Mouse (Mus musculus): ENCODE measurements around the gene Sympk. TPM values are rescaled to one million over a fixed set of nuclear protein-coding genes. Genes with fewer than 3 reads are reported as not detected.

Gene Sympk
- polyA plus RNA-seq, 1 experiment, result 22.6 TPM

DNA sequence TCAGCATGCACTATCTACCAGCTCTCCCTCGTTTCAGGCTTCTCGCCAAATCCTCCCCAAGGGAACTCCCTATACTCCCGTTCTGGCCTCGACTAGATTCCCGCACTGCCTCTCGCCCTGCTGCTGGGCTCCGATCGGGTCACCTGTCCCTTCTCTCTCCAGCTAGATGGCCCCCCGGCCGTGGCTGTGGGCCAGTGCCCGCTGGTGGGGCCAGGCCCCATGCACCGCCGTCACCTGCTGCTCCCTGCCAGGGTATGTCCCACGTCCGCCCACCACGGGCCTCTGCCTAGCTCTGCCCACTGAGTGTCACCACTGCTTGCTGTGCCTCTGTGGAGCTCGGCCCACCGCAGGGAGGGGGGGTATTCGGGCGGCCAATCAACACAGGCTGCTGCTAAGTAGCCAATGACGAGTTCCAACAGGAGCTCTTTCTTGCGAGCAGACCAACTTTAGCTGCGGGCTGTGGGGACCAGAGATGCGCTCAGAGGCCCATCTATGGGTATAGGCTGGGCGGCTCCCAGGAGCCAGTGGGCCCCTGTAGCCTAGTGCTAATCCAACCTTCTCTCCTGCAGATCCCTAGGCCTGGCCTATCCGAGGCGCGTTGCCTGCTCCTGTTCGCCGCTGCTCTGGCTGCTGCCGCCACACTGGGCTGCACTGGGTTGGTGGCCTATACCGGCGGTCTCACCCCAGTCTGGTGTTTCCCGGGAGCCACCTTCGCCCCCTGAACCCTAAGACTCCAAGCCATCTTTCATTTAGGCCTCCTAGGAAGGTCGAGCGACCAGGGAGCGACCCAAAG lies 68.4 kb downstream of the Sympk start:
- Histone ChIP-seq H3K27me3 (ENCODE audit: control insufficient read depth) (peaks cover 52% of the 10 kb centered on the region), H3K4me3 (replicated peaks) (peak overlapping the region; percentile 74), H3K4me1 (ENCODE audit: control insufficient read depth) (peaks cover 69% of the 10 kb centered on the region), H3K9me3 (ENCODE audit: control insufficient read depth, low read length) (no peaks in the 10 kb centered on the region), H3K36me3 (ENCODE audit: control insufficient read depth) (peaks cover 11% of the 10 kb centered on the region)
- TF ChIP-seq TAL1 (IDR thresholded peaks at IDR 0.05; ENCODE audit: low read length), result no peak
- TF ChIP-seq GATA1 (IDR thresholded peaks at IDR 0.05; ENCODE audit: low read length), result no peak

DNA sequence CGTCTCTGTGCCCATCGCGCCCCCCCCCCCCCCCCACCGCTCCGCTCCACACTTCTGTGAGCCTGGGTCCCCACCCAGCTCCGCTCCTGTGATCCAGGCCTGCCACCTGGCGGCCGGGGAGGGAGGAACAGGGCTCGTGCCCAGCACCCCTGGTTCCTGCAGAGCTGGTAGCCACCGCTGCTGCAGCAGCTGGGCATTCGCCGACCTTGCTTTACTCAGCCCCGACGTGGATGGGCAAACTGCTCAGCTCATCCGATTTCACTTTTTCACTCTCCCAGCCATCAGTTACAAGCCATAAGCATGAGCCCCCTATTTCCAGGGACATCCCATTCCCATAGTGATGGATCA lies 69.0 kb downstream of the Sympk start:
- no peak for TF ChIP-seq TAL1 (IDR thresholded peaks at IDR 0.05; ENCODE audit: low read length)
- TF ChIP-seq GATA1 (IDR thresholded peaks at IDR 0.05; ENCODE audit: low read length), result no peak
- H3K36me3 ChIP-seq (ENCODE audit: control insufficient read depth), result peaks cover 6% of the 10 kb centered on the region
- H3K4me1 ChIP-seq (ENCODE audit: control insufficient read depth), result peaks cover 66% of the 10 kb centered on the region
- peak overlapping the region; percentile 74 for H3K4me3 ChIP-seq (replicated peaks)
- peaks cover 57% of the 10 kb centered on the region for H3K27me3 ChIP-seq (ENCODE audit: control insufficient read depth)
- H3K9me3 ChIP-seq (ENCODE audit: control insufficient read depth, low read length), result no peaks in the 10 kb centered on the region

DNA sequence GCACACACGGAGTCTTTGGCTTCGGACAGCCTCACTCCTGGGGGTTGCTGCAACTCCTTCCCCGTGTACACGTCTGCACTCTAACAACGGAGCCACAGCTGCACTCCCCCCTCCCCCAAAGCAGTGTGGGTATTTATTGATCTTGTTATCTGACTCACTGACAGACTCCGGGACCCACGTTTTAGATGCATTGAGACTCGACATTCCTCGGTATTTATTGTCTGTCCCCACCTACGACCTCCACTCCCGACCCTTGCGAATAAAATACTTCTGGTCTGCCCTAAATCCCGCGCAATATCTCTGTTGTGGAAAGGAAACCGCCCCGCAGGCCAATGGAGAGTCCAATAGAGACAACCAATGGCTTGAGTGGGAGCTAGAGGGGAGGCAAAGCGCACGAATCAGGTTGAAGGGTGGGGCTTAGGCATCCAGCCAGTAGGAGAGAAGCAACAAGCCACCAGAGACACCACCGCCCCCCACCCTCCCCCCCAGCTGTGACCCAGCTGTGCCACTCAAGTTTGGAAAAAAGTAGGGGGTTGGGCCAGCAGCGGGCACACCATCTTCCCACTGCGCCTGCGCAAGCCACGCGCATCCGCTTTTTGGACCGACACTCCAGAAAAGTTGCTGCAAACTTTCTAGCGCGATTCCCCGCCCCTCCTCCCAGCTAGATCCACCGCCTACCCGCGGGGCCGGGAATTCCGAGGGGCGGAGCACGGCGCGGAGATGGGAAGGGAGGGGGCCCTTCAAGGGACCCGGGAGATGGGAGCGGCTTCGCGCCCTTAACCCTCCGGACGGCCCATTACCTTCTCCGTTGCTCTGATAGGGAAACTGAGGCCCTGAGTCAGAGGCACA lies 69.6 kb downstream of the Sympk start:
- no peak for TF ChIP-seq TAL1 (IDR thresholded peaks at IDR 0.05; ENCODE audit: low read length)
- no peak for TF ChIP-seq GATA1 (IDR thresholded peaks at IDR 0.05; ENCODE audit: low read length)
- Histone ChIP-seq H3K4me1 (ENCODE audit: control insufficient read depth) (peaks cover 60% of the 10 kb centered on the region), H3K36me3 (ENCODE audit: control insufficient read depth) (peaks cover 5% of the 10 kb centered on the region), H3K4me3 (replicated peaks) (peak overlapping the region; percentile 74), H3K9me3 (ENCODE audit: control insufficient read depth, low read length) (no peaks in the 10 kb centered on the region), H3K27me3 (ENCODE audit: control insufficient read depth) (peaks cover 58% of the 10 kb centered on the region)

DNA sequence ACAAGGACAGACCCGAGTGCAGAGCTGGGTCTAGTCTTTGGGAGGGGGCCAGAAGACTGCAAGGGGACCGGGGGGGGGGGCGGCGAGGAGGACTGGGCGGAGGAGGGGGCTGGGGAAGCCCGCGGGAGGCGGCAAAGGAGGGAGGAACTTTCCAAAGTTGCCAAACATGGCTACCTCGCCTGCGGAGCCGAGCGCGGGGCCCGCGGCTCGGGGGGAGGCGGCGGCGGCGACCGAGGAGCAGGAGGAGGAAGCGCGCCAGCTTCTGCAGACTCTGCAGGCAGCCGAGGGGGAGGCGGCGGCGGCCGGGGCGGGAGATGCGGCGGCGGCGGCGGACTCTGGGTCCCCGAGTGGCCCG lies 70.3 kb downstream of the Sympk start, which contains the start of gene Six5:
Gene Six5 (plus strand): TSS at position 124 of the 355 bp plus-strand sequence.
- Histone ChIP-seq H3K9me3 (ENCODE audit: control insufficient read depth, low read length) (no peaks in the 10 kb centered on the region), H3K4me1 (ENCODE audit: control insufficient read depth) (peaks cover 58% of the 10 kb centered on the region), H3K36me3 (ENCODE audit: control insufficient read depth) (peaks cover 5% of the 10 kb centered on the region), H3K27me3 (ENCODE audit: control insufficient read depth) (peaks cover 61% of the 10 kb centered on the region), H3K4me3 (replicated peaks) (peak within 1 kb of the TSS; percentile 74)
- no peak for TF ChIP-seq TAL1 (IDR thresholded peaks at IDR 0.05; ENCODE audit: low read length)
- no peak for TF ChIP-seq GATA1 (IDR thresholded peaks at IDR 0.05; ENCODE audit: low read length)

DNA sequence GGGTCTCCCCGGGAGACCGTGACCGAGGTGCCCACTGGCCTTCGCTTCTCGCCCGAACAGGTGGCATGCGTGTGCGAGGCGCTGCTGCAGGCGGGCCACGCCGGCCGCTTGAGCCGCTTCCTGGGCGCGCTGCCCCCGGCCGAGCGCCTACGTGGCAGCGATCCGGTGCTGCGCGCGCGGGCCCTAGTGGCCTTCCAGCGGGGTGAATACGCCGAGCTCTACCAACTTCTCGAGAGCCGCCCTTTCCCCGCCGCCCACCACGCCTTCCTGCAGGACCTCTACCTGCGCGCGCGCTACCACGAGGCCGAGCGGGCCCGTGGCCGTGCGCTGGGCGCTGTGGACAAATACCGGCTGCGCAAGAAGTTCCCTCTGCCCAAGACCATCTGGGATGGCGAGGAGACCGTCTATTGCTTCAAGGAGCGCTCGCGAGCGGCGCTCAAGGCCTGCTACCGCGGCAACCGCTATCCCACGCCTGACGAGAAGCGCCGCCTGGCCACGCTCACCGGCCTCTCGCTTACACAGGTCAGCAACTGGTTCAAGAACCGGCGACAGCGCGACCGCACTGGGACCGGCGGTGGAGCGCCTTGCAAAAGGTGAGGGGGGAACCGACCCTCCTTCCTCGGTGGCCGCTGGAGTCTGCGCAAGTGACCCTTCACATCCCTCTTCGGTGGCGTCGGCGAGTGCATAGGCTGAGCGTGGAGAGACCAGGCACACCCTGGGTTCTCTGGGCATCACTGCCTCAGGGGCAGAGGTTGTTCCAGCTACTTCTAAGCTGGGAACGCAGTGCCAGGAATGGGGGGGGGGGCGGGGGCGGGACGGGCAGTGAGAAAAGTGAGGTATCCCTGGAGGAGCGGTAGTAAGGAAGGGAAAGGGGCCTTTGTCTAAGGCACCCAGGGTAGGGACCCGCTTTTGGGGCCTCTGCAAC lies 70.9 kb downstream of the Sympk start:
- H3K9me3 ChIP-seq (ENCODE audit: control insufficient read depth, low read length), result no peaks in the 10 kb centered on the region
- peak overlapping the region; percentile 74 for H3K4me3 ChIP-seq (replicated peaks)
- H3K4me1 ChIP-seq (ENCODE audit: control insufficient read depth), result peaks cover 58% of the 10 kb centered on the region
- TF ChIP-seq TAL1 (IDR thresholded peaks at IDR 0.05; ENCODE audit: low read length) (no peak), GATA1 (IDR thresholded peaks at IDR 0.05; ENCODE audit: low read length) (no peak)
- peaks cover 5% of the 10 kb centered on the region for H3K36me3 ChIP-seq (ENCODE audit: control insufficient read depth)
- peaks cover 61% of the 10 kb centered on the region for H3K27me3 ChIP-seq (ENCODE audit: control insufficient read depth)

DNA sequence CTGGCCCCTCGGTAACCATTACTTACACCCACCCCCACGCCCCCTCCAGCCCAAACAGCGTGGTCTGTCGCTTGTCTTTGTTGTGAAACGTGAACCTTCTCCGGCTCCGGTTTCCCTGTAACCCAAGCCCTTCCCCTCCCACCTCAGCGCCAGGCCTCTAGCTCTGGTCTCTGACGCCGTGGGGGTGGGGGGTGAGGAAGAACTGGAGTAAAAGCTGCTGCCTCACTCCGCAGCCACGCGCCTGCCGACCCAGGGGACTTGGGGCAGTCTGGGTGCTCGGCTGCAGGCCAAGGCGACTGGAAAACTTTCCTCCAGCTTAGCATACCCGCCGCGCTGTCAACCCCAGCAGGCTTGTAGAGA lies 71.6 kb downstream of the Sympk start:
- Histone ChIP-seq H3K4me1 (ENCODE audit: control insufficient read depth) (peaks cover 58% of the 10 kb centered on the region), H3K36me3 (ENCODE audit: control insufficient read depth) (peaks cover 3% of the 10 kb centered on the region), H3K4me3 (replicated peaks) (peak overlapping the region; percentile 74), H3K27me3 (ENCODE audit: control insufficient read depth) (peaks cover 61% of the 10 kb centered on the region), H3K9me3 (ENCODE audit: control insufficient read depth, low read length) (no peaks in the 10 kb centered on the region)
- TF ChIP-seq GATA1 (IDR thresholded peaks at IDR 0.05; ENCODE audit: low read length) (no peak), TAL1 (IDR thresholded peaks at IDR 0.05; ENCODE audit: low read length) (no peak)

DNA sequence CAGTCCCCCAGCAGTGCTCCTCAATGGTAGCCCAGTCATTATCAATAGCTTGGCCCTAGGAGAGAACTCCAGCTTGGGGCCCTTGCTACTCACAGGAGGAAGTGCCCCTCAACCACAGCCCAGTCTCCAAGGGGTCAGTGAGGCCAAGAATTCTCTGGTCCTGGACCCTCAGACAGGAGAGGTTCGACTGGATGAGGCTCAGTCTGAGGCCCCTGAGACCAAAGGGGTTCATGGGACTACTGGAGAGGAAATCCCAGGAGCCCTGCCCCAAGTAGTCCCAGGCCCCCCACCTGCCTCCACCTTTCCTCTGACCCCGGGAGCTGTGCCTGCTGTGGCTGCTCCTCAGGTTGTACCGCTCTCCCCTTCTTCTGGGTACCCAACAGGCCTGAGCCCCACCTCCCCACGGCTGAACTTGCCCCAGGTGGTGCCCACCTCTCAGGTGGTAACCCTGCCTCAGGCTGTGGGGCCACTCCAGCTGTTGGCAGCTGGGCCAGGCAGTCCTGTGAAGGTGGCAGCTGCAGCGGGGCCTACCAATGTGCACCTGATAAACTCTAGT lies 72.3 kb downstream of the Sympk start:
- H3K27me3 ChIP-seq (ENCODE audit: control insufficient read depth), result peaks cover 57% of the 10 kb centered on the region
- H3K9me3 ChIP-seq (ENCODE audit: control insufficient read depth, low read length), result no peaks in the 10 kb centered on the region
- peaks cover 58% of the 10 kb centered on the region for H3K4me1 ChIP-seq (ENCODE audit: control insufficient read depth)
- no peak overlapping the region for H3K4me3 ChIP-seq (replicated peaks)
- H3K36me3 ChIP-seq (ENCODE audit: control insufficient read depth), result peaks cover 3% of the 10 kb centered on the region; the same call in 1 of the 2 replicates
- TF ChIP-seq GATA1 (IDR thresholded peaks at IDR 0.05; ENCODE audit: low read length) (no peak), TAL1 (IDR thresholded peaks at IDR 0.05; ENCODE audit: low read length) (no peak)

DNA sequence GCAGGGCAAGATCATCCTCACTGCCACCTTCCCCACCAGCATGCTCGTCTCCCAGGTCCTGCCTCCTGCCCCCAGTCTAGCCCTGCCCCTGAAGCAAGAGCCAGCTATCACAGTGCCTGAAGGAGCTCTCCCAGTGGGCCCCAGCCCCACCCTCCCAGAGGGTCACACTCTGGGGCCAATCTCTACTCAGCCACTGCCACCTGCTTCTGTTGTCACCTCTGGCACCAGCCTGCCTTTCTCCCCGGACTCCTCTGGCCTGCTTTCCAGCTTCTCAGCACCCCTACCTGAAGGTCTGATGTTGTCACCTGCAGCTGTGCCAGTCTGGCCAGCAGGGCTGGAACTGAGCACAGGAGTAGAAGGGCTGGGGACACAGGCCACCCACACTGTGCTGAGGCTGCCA lies 73.0 kb downstream of the Sympk start:
- H3K9me3 ChIP-seq (ENCODE audit: control insufficient read depth, low read length), result no peaks in the 10 kb centered on the region
- H3K27me3 ChIP-seq (ENCODE audit: control insufficient read depth), result peaks cover 53% of the 10 kb centered on the region
- H3K36me3 ChIP-seq (ENCODE audit: control insufficient read depth), result peaks cover 3% of the 10 kb centered on the region; the same call in 1 of the 2 replicates
- peaks cover 55% of the 10 kb centered on the region for H3K4me1 ChIP-seq (ENCODE audit: control insufficient read depth)
- no peak overlapping the region for H3K4me3 ChIP-seq (replicated peaks)
- TF ChIP-seq TAL1 (IDR thresholded peaks at IDR 0.05; ENCODE audit: low read length) (no peak), GATA1 (IDR thresholded peaks at IDR 0.05; ENCODE audit: low read length) (no peak)

All from erythroblast, embryonic 14.5 days (primary cell).